Mouse (Mus musculus) cerebellum, postnatal 4 days (tissue): ENCODE measurements around the gene Olfr248.
"Not testable (repeated sequence)": the region's sequence is repeated elsewhere in the genome, so short reads cannot be mapped to it uniquely, and the experiment has no call there.

ENCODE experiments used
- DNase-seq, 2 experiments: peaks; one replicate each; pipeline ENCODE4 v3.0.0; 2022; ENCODE audit warnings: low spot score in 2 of 2, mixed read lengths in 1 of 2

The Olfr248 gene

DNA sequence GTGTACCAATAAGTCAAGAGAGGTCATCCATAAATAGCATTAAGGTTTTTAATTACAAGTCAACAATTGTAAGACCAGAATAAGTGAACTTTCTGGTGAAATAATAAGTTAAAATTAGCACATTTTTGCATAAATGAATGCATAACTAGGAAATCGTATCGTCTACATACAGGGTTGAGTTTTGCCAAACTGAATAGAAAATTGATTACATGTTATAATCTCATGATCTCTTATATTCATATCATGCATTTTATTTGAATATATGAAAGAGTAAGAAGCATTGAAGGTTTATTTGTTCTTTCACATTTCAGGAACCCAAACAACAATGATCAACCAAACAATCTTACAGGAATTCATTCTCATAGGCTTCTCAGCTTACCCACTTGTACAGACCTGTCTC is at the start of gene Olfr248:
Gene Olfr248 (plus strand): TSS at position 301 of the 400 bp plus-strand sequence.
- no peak for DNase-seq

- DNase-seq = not testable (repeated sequence)
These were observed 37.2 kb upstream of the Olfr248 start for GRCm38 (mm10) chr1:174353636-174354035.

- no peak for DNase-seq
These were observed 36.2 kb upstream of the Olfr248 start for GRCm38 (mm10) chr1:174354640-174355039.

DNA sequence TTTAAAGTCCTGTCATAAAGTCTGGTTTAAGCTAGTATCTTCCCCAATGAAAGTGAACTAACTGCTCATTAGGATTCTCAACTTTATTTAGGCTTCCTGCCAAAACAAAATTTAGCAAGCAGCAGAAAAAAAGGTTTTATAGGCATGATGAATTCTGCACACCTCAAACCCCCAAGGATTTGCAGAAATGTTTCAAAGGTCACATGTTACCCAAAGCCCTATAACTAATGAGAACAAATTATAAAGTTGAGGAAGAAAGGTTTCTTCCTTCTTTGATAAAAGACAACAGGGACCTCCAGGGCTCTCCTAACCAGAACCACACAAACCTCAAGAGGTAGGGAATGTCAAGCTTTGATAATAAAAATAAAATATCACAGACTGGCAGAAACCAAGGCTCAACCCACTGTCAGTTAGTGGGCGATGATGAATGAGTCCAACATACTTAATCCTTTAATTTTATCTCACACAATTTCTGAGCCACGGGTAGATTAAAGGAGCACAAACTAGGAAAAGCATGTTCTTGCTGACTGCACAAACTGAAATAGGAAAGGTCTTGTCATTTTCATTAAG is 25.9 kb upstream of the Olfr248 start, which contains the start of gene Olfr417:
Gene Olfr417 (plus strand): TSS at position 241 of the 570 bp plus-strand sequence.
- DNase-seq = no peak

GRCm38 (mm10) chr1:174373799-174374198 is 17.0 kb upstream of the Olfr248 start:
- DNase-seq = no peak

DNA sequence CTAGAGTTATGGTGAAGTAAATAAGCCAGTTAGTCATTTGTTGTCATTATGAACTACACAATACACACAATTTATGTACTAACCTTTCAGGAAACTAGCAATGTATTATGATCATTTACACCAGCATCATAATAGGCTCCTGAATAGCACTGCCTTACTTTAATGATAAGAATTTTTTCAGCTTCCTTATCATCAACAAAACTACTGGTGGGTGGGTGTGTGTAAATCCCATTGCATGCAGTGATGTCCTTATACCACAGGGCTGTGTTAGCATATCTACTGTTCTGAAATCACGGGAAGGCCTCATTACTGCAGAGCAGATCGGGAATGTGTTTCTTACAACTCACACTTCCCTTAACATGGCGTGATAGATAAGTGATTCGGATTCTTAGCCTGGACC is 32.1 kb downstream of the Olfr248 start:
- no peak for DNase-seq

DNA sequence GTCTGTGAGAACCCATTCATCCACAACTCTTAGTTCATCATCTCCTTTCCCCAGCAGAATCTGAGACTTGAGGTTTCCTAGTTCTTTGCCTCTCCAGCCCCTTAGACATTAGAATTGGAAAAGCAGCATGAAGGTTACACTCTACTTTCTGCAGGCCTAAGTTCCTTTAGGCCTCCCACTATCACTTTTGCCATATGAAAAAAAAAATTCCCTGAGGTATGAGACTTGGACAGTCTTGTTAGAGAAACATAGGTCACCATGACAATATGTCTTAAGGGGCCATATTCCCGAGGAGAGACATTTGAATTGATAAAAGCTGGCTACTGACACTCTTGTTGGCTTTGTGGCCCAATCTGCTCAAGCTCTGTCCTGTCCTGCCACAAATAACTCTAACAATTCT is 32.9 kb downstream of the Olfr248 start, which contains the start of gene Olfr414:
Gene Olfr414 (plus strand): TSS at position 301 of the 400 bp plus-strand sequence.
- DNase-seq = no peak

- no peak for DNase-seq
These were observed 35.5 kb downstream of the Olfr248 start for GRCm38 (mm10) chr1:174426180-174426986.

DNA sequence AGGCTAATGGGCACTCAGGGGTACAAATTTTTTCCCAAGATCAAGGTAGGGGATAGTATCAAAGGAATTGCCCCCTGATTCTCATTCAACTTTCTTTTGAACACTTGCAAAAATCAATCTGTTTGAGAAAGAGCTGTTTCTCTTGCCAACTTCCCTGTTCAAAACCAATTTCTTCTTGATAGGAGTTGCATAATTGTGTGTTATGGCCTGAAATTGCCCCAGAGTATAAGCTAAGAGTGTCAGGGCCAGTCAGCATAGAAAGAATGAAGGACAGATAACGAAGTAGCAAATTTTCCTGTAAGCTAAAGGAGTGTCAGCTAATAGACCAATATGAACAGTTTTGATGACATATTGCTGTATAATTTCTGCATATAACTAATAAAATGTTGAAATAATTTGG is 36.6 kb downstream of the Olfr248 start:
- no peak for DNase-seq

- DNase-seq = no peak
These were observed 37.6 kb downstream of the Olfr248 start for GRCm38 (mm10) chr1:174428407-174428806.

DNA sequence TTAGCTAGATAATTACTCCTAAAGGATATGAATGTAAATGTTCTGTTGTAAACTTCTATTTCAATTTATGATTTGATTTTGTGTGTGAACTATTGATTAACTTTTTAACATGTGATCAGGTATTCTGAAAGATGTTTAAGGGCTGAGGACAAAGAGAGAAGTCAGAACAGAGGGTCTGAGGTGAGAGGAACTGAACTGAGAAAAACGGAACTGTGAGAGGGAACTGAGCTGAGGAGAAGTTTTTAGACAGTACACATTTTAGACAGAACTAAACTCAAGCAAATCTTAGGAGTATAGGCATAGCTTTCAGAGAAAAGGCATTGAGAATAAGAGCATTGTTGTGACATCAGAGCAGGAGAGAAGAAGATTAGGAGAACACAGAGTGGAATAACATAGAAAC is 43.3 kb downstream of the Olfr248 start:
- DNase-seq = no peak
